Comparison of ENCODE assay signal across 16 mouse cellular contexts in the genomic region with DNA sequence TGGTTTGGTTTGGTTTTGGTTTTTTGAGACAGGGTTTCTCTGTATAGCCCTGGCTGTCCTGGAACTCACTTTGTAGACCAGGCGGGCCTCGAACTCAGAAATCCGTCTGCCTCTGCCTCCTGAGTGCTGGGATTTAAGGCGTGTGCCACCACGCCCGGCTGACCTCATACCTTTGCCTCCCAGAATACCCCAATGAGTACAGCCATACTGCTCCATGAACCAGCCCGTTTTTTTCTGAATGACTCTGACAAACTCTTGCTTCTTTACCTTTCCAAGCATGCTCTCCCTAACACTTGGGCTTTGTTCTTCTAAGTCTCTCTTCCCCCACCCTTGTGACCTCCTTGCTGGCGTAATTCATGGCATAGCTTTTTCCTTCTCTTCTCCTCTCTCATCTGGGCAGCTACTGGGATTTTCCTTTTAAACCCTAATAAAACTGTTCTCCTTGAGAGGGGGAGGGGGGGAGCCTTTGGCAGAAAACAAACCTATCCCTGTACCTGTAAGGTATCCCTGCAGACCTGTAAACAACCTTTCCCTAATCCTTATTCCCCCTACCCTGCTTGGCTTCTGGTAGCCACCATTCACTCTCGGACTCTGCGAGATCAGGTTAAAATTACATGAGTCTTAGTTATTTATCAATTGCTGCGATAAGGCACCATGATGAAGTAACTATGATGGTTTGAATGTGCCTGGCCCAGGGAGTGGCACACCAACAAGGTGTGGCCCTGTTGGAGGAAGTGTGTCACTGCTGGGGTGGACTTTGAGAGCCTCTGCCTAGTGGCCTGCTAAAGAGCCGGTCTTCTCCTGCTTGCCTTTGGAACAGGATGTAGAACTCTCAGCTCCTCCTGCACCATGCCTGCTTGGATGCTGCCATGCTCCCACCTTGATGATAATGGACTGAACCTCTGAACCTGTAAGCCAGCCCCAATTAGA.
"Had no signal": no experiment of that assay in that cellular context is flagged by ENCODE, and none has a peak within 500 bp of the region (broad histone marks: within the 10 kb centered on the region; RNA-seq: fewer than 3 reads in every experiment).

No protein-coding gene starts in this region.

- H3K9me3 ChIP-seq: limb, embryonic 13.5 days; midbrain, embryonic 15.5 days; neural tube, embryonic 12.5 days had no signal

- H3K9ac ChIP-seq: limb, embryonic 13.5 days; lung, embryonic 14.5 days; midbrain, embryonic 15.5 days; neural tube, embryonic 12.5 days had no signal

- H3K27me3 ChIP-seq: limb, embryonic 13.5 days; midbrain, embryonic 15.5 days; neural tube, embryonic 12.5 days had no signal

- H3K27ac ChIP-seq: kidney, postnatal 0 days; limb, embryonic 13.5 days; midbrain, embryonic 15.5 days; neural tube, embryonic 12.5 days had no signal

- H3K4me3 ChIP-seq: limb, embryonic 13.5 days; midbrain, embryonic 15.5 days; neural tube, embryonic 12.5 days had no signal

- DNase-seq: kidney, adult 11 months; kidney, adult 9 months; kidney, postnatal 36 days; layer of hippocampus, adult 9-11 months; left cerebral cortex, postnatal 4 days; lung, embryonic 14.5 days; lung, postnatal 10 days; lung, postnatal 4 days; spleen, adult 18-20 months; thymus, adult 18-20 months; thymus, postnatal 14 days had no signal

- ATAC-seq: midbrain, embryonic 15.5 days had no signal

- H3K4me2 ChIP-seq: limb, embryonic 13.5 days; lung, embryonic 14.5 days; midbrain, embryonic 11.5 days; midbrain, embryonic 15.5 days; neural tube, embryonic 12.5 days had no signal

- H3K36me3 ChIP-seq: limb, embryonic 13.5 days; midbrain, embryonic 15.5 days; neural tube, embryonic 12.5 days had no signal

- H3K4me1 ChIP-seq: limb, embryonic 13.5 days; midbrain, embryonic 15.5 days; neural tube, embryonic 12.5 days had no signal
